ENCODE assay signal across 13 mouse cellular contexts in the genomic region with DNA sequence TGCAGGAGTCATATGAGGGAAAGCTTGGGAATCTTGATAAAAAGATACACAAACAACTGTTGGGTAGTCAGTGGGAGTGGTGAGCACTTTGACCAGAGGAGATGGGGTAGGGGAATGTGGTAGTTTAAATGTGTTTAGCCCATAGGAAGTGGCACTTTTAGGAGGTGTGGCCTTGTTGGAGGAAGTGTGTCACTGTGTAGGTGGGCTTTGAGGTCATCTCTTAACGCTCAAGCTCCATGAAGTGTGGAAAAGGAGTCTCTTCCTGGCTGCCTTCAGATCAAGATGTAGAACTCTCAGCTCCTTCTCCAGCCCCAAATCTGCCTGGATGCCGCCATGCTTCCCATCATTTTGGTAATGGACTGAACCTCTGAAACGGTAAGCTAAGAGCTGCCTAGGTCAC. TPM values are rescaled to one million over a fixed set of nuclear protein-coding genes. Genes with fewer than 3 reads are reported as not detected.
DNase-seq lines count a peak whose midpoint lies in the region; ATAC-seq and TF ChIP-seq lines count a peak whose summit lies in the region.
"Had no signal": no experiment of that assay in that cellular context is flagged by ENCODE, and none has a peak within 500 bp of the region (broad histone marks: within the 10 kb centered on the region; RNA-seq: fewer than 3 reads in every experiment).

Gene Lamb3 (plus strand): TSS at position 197 of the 400 bp plus-strand sequence.

- H3K27me3 ChIP-seq in embryonic facial prominence, embryonic 15.5 days = no peaks in the 10 kb centered on the region
- no peaks in the 10 kb centered on the region for H3K27me3 ChIP-seq in embryonic facial prominence, embryonic 10.5 days (replicated peaks; ENCODE audit: low read depth, poor library complexity, severe bottlenecking)
- no peaks in the 10 kb centered on the region for H3K27me3 ChIP-seq in lung, postnatal 0 days (replicated peaks; ENCODE audit: insufficient read depth, low read length)
- H3K27me3 ChIP-seq: heart, embryonic 15.5 days; neural tube, embryonic 15.5 days had no signal

- DNase-seq in embryonic facial prominence, embryonic 10.5 days (ENCODE audit: low spot score) = no peak
- DNase-seq in lung, postnatal 0 days (ENCODE audit: low spot score) = no peak
- no peak for DNase-seq in lung, postnatal 4 days
- no peak for DNase-seq in gonadal fat pad, adult 2 months (ENCODE audit: low read depth)
- DNase-seq in gastrocnemius, postnatal 4 days (ENCODE audit: low spot score in 2 of 2) = no peak
- DNase-seq in ovary, postnatal 36 days (ENCODE audit: low spot score) = no peak

- 94% methylated on average over 3 of the region's 3 CpGs for WGBS in embryonic facial prominence, embryonic 15.5 days
- WGBS in embryonic facial prominence, embryonic 10.5 days = 95% methylated on average over 3 of the region's 3 CpGs
- WGBS in lung, postnatal 0 days = 86% methylated on average over 3 of the region's 3 CpGs
- WGBS in olfactory bulb, adult 2 months = 94% methylated on average over 3 of the region's 3 CpGs

- H3K9me3 ChIP-seq in embryonic facial prominence, embryonic 15.5 days (replicated peaks) = no peaks in the 10 kb centered on the region
- no peaks in the 10 kb centered on the region for H3K9me3 ChIP-seq in embryonic facial prominence, embryonic 10.5 days
- no peaks in the 10 kb centered on the region for H3K9me3 ChIP-seq in lung, postnatal 0 days (ENCODE audit: low read length)
- H3K9me3 ChIP-seq: forebrain, embryonic 10.5 days; heart, embryonic 15.5 days; neural tube, embryonic 15.5 days had no signal

- H3K4me2 ChIP-seq in embryonic facial prominence, embryonic 15.5 days (replicated peaks) = no peak within 1 kb of the TSS
- H3K4me2 ChIP-seq in lung, postnatal 0 days (replicated peaks; ENCODE audit: low read depth, low read length) = no peak within 1 kb of the TSS
- H3K4me2 ChIP-seq: heart, embryonic 15.5 days; neural tube, embryonic 15.5 days had no signal

- TF ChIP-seq EP300 in lung, postnatal 0 days (IDR thresholded peaks at IDR 0.05) = no peak

- H3K4me1 ChIP-seq in embryonic facial prominence, embryonic 15.5 days = no peaks in the 10 kb centered on the region
- no peaks in the 10 kb centered on the region for H3K4me1 ChIP-seq in embryonic facial prominence, embryonic 10.5 days
- no peaks in the 10 kb centered on the region for H3K4me1 ChIP-seq in lung, postnatal 0 days (ENCODE audit: insufficient read depth, low read depth, low read length)
- H3K4me1 ChIP-seq in olfactory bulb, adult 2 months (ENCODE audit: control insufficient read depth, insufficient read depth, low read length) = no peaks in the 10 kb centered on the region
- H3K4me1 ChIP-seq: forebrain, embryonic 10.5 days; heart, embryonic 15.5 days; neural tube, embryonic 15.5 days had no signal

- H3K27ac ChIP-seq in embryonic facial prominence, embryonic 15.5 days (replicated peaks) = no peak within 1 kb of the TSS
- no peak within 1 kb of the TSS for H3K27ac ChIP-seq in embryonic facial prominence, embryonic 10.5 days (replicated peaks)
- H3K27ac ChIP-seq in lung, postnatal 0 days (ENCODE audit: low read length) = no peak within 1 kb of the TSS
- H3K27ac ChIP-seq in olfactory bulb, adult 2 months (ENCODE audit: insufficient read depth, low read depth, low read length) = no peak within 1 kb of the TSS
- H3K27ac ChIP-seq: forebrain, embryonic 10.5 days; heart, embryonic 15.5 days; hindbrain, postnatal 0 days; neural tube, embryonic 15.5 days had no signal

- H3K4me3 ChIP-seq in embryonic facial prominence, embryonic 15.5 days (replicated peaks) = no peak within 1 kb of the TSS
- H3K4me3 ChIP-seq in embryonic facial prominence, embryonic 10.5 days = no peak within 1 kb of the TSS
- H3K4me3 ChIP-seq in lung, postnatal 0 days (ENCODE audit: low read depth, low read length) = no peak within 1 kb of the TSS
- H3K4me3 ChIP-seq in olfactory bulb, adult 2 months (ENCODE audit: insufficient read depth, low read depth, low read length) = no peak within 1 kb of the TSS
- H3K4me3 ChIP-seq: forebrain, embryonic 10.5 days; heart, embryonic 15.5 days; neural tube, embryonic 15.5 days had no signal

- no peak for TF ChIP-seq POLR2A in olfactory bulb, adult 2 months (IDR thresholded peaks at IDR 0.05; ENCODE audit: insufficient read depth, low read depth, low read length)

- ATAC-seq in embryonic facial prominence, embryonic 15.5 days (ENCODE audit: insufficient number of reproducible peaks, low FRiP score, low TSS enrichment, low read depth) = no peak
- ATAC-seq in lung, postnatal 0 days = no peak
- ATAC-seq: hindbrain, postnatal 0 days; midbrain, embryonic 16.5 days had no signal

- TF ChIP-seq CTCF in lung, postnatal 0 days (IDR thresholded peaks at IDR 0.05) = no peak
- no peak for TF ChIP-seq CTCF in olfactory bulb, adult 2 months (IDR thresholded peaks at IDR 0.05; ENCODE audit: insufficient read depth, low read depth, low read length)

- no peak within 1 kb of the TSS for H3K9ac ChIP-seq in embryonic facial prominence, embryonic 15.5 days
- no peak within 1 kb of the TSS for H3K9ac ChIP-seq in lung, postnatal 0 days (replicated peaks; ENCODE audit: low read depth)
- H3K9ac ChIP-seq: heart, embryonic 15.5 days; neural tube, embryonic 15.5 days had no signal

- no peaks in the 10 kb centered on the region for H3K36me3 ChIP-seq in embryonic facial prominence, embryonic 15.5 days
- H3K36me3 ChIP-seq in embryonic facial prominence, embryonic 10.5 days (replicated peaks) = no peaks in the 10 kb centered on the region
- no peaks in the 10 kb centered on the region for H3K36me3 ChIP-seq in lung, postnatal 0 days (ENCODE audit: insufficient read depth, low read length)
- H3K36me3 ChIP-seq: forebrain, embryonic 10.5 days; heart, embryonic 15.5 days; neural tube, embryonic 15.5 days had no signal

RNA-seq across cellular contexts. Expression of gene Lamb3, which starts in this region (rescaled TPM):
- 17.9 and 20.1 TPM in 2 replicates for polyA plus RNA-seq in embryonic facial prominence, embryonic 15.5 days (2015; fragmentation: Nextera tagmentation; extraction: Ambion mirVana)
- 0.31 and 0.66 TPM in 2 replicates for polyA plus RNA-seq in embryonic facial prominence, embryonic 10.5 days (2016; fragmentation: Nextera tagmentation; extraction: Ambion mirVana)
- 62.8 and 63.1 TPM in 2 replicates for polyA plus RNA-seq in lung, postnatal 0 days (2015; fragmentation: Nextera tagmentation; extraction: Ambion mirVana)
- polyA plus RNA-seq in gonadal fat pad, adult 2 months (2012; rRNA removed) = 8.0 and 10.3 TPM in 2 replicates
- polyA plus RNA-seq in olfactory bulb, adult 2 months (2012; ENCODE audit: insufficient read depth, insufficient read length, low replicate concordance, missing spikeins) = not detected in 2 replicates
- 1 to 10 TPM; 2.0 to 4.5 TPM for total RNA-seq in gastrocnemius, postnatal 4 days (2021)
